Mouse (Mus musculus): Measurements from ENCODE around the gene Zfp184.

DNA sequence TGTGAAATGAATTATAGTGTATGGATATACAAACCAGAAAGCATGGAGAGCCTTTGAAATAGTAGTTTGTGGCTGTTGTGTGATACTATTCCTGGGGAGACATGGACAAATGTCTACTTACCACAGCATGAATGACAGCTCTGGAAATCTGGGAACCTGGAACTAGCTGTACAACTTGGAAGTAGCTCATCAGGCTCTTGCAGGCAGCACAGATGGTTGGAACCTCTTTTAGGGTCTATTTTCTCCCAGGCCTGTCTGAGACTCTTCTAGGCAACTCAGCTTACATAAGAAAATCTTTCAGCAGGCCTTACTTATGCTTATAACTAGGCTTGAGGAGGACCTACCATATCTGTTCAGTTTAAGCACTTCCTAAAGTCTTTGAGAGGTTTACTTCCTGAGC is 21.5 kb upstream of the Zfp184 start:
- TF ChIP-seq POLR2A (IDR thresholded peaks at IDR 0.05; ENCODE audit: borderline replicate concordance, extremely low read depth, insufficient read depth, insufficient read length, poor library complexity, severe bottlenecking), result no peak
- no peak for TF ChIP-seq CTCF (IDR thresholded peaks at IDR 0.05; ENCODE audit: borderline replicate concordance, extremely low read depth, insufficient read depth, insufficient read length)
